Mouse (Mus musculus) layer of hippocampus, adult 6 months (tissue): Measurements from ENCODE around the gene Cnot3. TPM values are rescaled to one million over a fixed set of nuclear protein-coding genes. Genes with fewer than 3 reads are reported as not detected.

ENCODE experiments used
- long read RNA-seq, 2 experiments: library from polyadenylated mRNA; unstranded; transcript quantifications; one replicate each; pipeline ENCODE4 v2.0.0; 2019 to 2020
- microRNA-seq: library from miRNA; unstranded; fragments of <30 nt; microRNA quantifications from one replicate; pipeline ENCODE4 v1.2.0, GENCODE M21; 2020
- polyA plus RNA-seq: library from polyadenylated mRNA; unstranded; fragments of <200 nt; fragmentation: Nextera tagmentation; gene quantifications from 2 replicates; pipeline ENCODE4 v1.2.3, GENCODE M21; 2021

Cnot3 gene
- 18.2 and 22.9 TPM in 2 replicates for polyA plus RNA-seq
- long read RNA-seq, experiment 1, partial matches to known transcripts: 4 of 4 reads
- long read RNA-seq, experiment 1, other reads (novel, unspliced or antisense): 0 of 4 reads
- long read RNA-seq, experiment 2, full-length matches to known transcripts: 14 of 31 reads
- long read RNA-seq, experiment 2, partial matches to known transcripts: 3 of 31 reads
- long read RNA-seq, experiment 2, other reads (novel, unspliced or antisense): 14 of 31 reads

DNA sequence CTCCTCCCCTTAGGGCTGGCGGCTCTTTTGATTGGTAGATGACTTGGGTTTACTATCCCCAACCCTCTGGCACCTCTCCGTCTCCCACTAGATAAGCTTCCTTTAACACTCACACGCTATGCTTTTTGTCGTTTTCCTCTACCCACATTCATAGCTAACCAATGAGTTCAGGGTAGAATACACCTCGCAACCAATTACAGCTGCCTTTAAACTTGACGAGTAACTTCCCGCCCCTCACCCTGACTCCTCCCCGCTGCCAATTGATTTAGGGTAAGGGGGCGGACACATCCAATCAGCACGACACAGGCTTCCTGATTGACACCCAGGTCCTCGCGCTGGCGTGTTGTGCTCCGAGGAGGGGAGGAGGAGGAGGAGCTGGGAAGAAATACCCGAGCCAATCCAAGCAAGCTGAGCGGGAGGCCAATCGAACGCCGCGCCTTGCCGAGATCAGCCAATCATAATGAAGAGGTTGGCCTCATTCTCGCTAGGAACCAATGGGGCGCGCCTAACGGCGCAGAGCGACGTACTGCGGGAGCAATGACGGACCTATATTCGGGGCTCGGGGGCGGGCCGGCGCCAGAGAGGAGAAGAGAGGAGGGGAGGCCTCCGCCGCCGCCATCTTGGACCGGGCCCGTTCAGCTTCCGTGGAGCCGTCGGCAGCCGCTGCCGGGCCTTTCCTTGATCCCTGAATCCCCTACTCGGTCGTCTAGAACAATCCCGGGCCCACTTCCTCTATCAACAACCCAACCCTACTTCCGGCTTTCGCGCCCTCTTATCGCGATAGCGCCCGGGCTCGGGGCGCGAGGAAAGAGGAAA is at the start of gene Cnot3:
Cnot3 (plus strand) TSS at position 597 of the 816 bp plus-strand sequence.

DNA sequence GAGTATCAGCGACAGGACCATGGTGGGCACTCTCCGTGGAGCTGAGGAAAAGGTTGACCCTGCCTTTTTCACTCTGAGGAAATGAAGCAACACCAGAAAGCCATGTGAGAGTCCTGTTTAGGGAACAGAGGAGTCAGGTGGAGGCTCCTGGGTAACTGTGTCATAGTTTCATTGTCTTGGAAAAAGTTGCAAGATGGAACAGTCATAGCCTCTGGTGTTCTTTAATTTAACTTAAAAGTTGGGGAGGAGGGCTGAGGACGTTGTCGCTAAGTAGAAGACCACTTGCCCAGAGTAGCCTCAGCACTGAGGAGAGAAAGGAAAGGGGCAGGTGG is 29.0 kb upstream of the Cnot3 start, which contains the start of gene Oscar:
Oscar (minus strand) TSS at position 101 of the 332 bp plus-strand sequence.

DNA sequence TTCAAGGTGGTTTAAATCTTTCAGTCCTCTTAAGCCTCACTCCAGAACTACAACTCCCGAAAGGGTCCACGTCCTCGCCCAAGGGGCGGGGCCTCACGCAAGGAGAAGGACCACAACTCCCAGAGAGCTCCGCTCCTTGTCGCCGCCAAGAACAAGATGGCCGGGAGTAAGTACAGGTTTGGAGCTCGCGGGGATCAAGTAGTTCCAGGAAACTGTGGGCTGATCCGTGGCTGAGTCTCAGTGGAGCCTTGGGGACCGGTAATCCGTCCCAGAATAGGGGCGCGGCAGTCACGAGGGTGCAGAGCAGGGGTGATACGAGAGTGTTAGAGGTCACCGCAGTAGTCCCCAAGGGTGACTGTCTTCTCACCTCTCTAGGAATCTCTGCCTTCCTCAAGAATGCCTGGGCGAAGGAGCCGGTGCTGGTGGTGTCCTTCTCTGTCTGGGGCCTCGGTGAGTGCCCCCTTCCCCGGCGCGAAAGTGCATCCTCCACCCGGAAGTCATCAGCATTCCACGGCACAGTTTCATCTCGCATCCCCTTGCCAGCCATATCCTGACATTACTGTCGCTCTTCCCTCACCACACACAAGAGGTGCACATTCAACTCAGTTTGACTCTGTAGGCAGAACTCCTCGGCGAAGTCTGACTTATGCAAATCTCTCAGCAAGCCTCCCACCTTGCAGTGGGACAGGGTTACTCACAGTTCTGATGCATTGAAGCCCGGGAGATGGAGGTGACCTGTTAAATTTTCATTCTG is 27.6 kb upstream of the Cnot3 start, which contains the start of gene Ndufa3:
Ndufa3 (plus strand) TSS at position 132 of the 754 bp plus-strand sequence.

DNA sequence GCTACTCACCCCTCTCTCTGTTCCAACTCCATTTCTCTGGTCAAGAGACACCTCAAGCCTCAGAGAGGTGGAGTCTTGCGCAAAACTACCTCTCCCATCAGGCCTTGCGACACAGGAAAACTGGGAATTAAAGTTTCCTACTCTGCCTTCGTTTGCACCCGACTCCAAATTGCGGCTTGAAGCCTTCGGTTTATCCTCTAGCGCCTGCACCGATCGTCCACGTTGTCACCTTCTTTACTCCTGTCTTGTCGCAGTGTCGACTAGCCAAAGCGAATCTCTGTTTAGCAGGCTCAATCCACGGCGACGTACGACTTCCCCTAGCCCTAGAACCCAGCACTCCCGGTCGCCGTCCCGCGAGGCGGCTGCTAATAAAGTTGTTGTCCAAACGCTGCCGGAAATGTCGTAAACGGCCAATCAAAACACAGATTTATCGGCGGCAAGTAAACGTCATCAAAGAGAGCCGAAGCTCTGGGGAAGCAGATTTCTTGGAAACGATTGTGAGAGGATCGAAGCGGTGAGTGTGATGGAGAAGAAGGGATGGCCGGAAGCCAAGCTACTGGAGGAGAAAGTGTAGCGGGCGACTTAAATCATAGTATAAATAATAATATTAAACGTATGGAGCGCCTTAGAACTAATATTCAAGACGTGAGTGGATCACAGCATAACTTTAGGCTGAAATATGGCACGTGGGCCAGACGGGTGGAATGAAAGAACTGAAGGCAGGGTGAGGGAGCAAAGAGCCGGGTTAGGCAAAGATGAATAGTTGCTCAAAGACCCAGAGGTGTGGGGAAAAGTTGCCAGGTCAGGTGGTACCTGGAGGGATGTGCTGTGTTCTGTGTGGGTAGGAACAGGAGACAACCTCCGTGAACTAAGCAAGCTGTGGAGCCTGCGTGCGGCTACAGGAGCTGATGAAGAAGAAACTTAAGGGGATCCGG is 15.3 kb upstream of the Cnot3 start, which contains the start of the genes Tfpt and Prpf31:
Tfpt (minus strand) TSS at position 387 of the 935 bp plus-strand sequence.
Prpf31 (plus strand) TSS at position 443 of the 935 bp plus-strand sequence.

DNA sequence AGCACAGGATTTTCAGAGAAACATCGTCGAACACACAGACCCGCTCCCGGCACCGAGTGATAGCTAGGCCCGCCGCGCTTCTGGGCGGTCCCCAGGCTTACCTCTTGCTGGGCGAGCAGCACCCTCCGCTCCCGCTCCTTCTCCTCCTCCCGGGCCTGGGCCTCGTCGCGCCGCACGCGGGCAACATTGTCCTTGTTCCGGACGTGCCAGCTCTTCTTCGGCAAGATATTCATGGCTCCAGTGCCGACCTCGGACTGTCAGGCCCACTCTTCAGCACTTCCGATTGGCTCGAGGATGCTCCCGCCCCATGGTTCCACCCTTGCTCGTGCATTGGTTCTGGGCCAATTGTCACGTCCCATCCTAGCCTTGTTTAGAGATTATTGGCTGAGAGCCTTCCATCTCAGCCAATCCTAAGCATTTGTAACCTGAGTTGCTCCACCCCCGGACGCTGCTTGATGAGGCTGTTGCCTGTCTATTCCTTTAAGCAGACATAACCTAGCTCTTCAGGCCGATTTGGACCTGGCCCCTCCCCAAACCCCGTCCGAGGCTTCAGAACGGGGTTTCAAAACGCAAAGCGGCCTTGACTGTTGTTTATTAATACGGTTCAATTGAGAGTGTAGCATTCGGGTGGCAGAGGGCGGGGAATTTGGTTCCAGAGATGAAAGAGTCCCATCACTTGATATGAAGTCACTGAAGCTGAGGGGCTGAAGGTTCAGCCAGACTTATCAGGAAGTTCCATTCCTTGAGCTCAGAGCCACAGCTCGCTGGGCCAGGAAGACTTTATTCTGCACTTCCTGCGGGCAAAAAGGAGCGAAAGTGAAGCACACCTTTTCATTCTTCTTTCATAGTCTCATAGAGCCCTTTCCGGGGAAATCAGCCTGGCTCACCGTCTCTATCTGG is 20.4 kb downstream of the Cnot3 start, which contains the start of gene Leng1:
Leng1 (minus strand) TSS at position 626 of the 900 bp plus-strand sequence.

DNA sequence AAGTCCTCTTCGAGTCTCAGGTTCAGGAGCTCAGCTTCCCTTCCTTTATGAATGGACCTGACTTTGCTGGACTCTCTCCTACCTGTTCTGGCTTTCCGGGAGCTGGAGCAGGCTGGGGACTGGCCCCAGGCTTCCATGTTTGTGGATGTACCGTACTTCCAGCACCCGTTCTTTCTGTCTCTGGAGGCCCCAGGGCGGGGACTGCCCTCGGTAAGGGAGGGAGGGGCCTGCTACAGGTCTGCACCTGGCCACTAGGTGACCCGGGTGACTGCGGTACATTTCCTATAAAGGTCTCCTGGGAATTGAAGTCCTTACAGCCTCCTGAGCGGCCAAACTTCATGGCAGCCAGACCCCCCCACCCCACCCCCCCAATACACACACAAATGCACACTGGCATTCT is 32.3 kb downstream of the Cnot3 start, which contains the start of gene Tmc4:
Tmc4 (minus strand) TSS at position 212 of the 400 bp plus-strand sequence.

DNA sequence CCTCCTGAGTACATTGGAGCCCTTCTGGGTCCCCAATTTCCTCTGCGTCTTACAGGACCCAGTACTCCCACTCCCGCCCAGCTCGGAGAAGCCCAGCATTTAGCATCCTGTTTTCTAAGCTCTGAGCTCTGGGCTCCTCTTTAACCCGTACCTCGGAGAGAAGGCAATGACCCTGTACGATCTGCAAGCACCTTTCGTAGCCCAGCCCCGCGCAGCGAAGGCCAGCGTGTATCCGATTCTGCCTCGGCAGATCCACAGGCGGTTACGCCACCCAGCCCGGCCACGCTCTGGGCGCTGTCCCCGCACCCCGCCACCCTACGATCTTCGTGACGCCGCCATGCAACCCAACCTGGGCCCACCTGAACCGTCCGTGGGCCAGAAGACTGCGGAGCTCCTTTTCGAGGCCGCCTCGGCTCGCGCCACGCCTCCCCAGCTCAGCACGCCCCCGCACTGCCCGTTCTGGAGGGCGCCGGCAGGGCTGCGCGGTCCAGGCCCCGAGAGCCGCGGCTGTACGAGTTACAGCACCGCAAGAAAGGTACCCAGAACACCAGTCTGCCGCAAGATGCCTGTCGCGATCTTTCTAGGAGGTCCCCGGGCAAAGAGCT is 47.4 kb downstream of the Cnot3 start, which contains the start of gene Tsen34:
Tsen34 (plus strand) TSS at position 482 of the 605 bp plus-strand sequence.

DNA sequence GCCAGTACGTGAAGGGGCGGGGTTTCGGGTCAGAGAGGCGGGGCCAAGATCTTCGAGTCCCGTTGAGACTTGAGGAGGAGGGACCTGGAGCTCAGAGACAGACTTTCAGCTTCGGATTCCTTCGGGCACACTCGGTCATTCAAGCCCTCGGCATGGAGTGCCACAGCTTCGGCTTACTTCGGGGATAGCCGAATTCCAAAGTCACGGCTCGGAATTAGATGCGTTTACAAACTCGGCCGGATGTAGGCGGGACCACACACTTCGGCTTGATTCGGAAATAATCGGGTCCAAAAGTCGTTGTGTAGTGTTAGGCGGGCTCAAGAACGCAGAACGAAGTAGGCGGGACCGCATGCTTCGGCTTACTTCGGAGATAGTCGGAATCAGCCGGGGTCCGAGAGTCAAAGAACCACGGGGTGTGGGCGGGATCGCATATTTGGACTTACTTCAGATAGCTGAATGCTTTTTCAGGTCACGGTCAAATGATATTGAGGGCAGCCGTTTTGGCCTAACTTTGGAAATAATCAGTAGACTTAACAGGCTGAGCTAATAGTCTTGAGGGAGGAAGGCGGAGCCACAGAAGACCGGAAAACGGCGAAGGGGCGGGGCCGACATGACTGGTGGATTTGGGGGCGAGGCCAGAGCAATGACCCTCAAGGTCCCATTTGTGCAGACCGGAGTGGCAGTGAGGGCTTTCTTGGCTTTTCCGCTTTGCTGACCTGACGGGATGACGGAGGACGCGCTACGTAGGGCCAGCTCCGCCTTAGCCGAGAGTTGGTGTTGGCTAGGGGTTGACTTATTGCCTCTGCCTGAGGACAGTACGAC is 48.1 kb downstream of the Cnot3 start, which contains the start of gene Mboat7:
Mboat7 (minus strand) TSS at position 537 of the 822 bp plus-strand sequence.

DNA sequence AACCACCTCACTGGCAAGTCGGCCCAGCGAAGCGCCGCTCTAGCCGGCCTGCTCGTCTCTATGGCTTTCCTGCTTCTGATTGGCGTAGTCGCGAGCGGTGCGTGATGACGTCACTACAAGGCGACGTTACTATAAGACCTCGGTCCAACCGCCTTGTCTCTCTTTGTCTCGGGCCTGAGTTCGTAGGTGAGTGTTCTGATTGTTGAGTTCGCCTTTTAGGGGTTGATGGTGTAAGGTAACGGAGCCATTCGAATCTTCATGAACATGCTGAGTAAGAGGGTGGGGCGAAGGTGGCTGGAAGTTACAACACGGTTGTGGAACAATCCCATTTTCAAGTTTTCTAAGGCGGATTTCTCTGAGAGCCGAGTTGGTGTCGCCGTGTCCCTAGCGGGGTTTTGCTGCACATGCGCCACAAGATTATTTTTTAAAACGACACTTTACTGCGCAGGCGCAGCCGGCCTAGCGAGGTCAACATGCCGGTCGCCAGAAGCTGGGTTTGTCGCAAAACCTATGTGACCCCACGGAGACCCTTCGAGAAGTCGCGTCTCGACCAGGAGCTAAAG is 58.9 kb downstream of the Cnot3 start, which contains the start of gene Rps9:
Rps9 (plus strand) TSS at position 115 of the 563 bp plus-strand sequence.

Small RNA genes within 50 kb of the gene (microRNA-seq; reads per million reads assigned to microRNA genes)
- 12.2 reads per million, percentile 34 among the genes with 10 or more reads in this experiment for gene Mir3572

Other genes with a start within 250 kb of the Cnot3 start
- 1.1 and 1.6 TPM in 2 replicates for gene Cacng6, start 221.1 kb upstream of the Cnot3 start, polyA plus RNA-seq
- gene Tarm1, start 142.6 kb upstream of the Cnot3 start, polyA plus RNA-seq: 0.13 TPM in 1 of 2 replicates, not detected in the other
- 0.24 and 0.25 TPM in 2 replicates for gene Oscar, start 29.1 kb upstream of the Cnot3 start, polyA plus RNA-seq
- 1,754 and 1,945 TPM in 2 replicates for gene Ndufa3, start 27.9 kb upstream of the Cnot3 start, polyA plus RNA-seq
- 39.0 and 39.3 TPM in 2 replicates for gene Tfpt, start 15.3 kb upstream of the Cnot3 start, polyA plus RNA-seq
- 53.8 and 55.5 TPM in 2 replicates for gene Prpf31, start 15.3 kb upstream of the Cnot3 start, polyA plus RNA-seq
- 5.0 and 5.5 TPM in 2 replicates for gene Leng1, start 20.6 kb downstream of the Cnot3 start, polyA plus RNA-seq
- gene Tmc4, start 32.3 kb downstream of the Cnot3 start, polyA plus RNA-seq: 0.29 and 0.54 TPM in 2 replicates
- 141 and 142 TPM in 2 replicates for gene Tsen34, start 47.6 kb downstream of the Cnot3 start, polyA plus RNA-seq
- 82.6 and 97.6 TPM in 2 replicates for gene Mboat7, start 48.3 kb downstream of the Cnot3 start, polyA plus RNA-seq
- 1,376 and 1,434 TPM in 2 replicates for gene Rps9, start 58.7 kb downstream of the Cnot3 start, polyA plus RNA-seq
- 0.11 and 0.23 TPM in 2 replicates for gene Pirb, start 75.1 kb downstream of the Cnot3 start, polyA plus RNA-seq
- gene Gm15448, start 180.4 kb downstream of the Cnot3 start, polyA plus RNA-seq: not detected in 2 replicates
- not detected in 2 replicates for gene Pira2, start 199.8 kb downstream of the Cnot3 start, polyA plus RNA-seq